Mouse (Mus musculus): Measurements from ENCODE around the gene Map2k5.

Gene Map2k5

DNA sequence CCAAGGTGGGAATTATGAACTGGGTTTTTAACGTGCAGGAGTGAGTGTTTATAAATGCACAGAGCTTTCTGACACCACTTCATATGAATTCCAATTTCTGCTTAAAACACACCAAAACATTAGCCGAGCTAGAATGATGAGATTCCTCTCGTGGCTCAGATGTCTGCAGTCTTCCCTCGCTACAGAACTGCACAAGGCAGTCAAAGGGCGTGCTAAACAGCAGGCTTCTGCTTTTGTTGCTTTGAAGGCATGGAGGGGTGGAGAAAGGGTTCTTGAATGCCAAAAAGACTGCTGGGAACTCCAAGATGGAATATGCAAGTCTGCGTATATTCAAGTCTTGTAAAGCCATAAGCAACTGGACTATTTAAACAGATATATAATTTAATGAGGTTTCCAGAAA, 38.4 kb downstream of the Map2k5 start:
- no peak for DNase-seq

DNA sequence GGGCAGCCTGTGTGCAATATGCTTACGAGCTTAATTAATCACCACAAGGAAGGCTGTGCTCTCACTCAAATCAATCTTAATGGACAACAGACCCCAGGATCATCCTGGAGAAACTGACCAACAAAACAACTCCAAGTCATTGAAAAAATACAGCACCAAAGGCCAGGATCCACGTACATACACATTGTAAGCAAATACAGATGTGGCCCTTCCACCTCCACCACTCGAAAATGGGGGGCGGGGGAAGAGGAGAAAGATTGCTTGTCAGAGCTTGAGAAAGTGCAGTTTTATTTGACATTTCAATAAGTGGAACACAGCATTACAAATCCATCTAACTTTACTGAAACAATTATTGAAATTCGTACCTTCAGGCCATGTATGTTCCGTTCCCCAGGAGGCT, 39.0 kb downstream of the Map2k5 start:
- no peak for DNase-seq

DNA sequence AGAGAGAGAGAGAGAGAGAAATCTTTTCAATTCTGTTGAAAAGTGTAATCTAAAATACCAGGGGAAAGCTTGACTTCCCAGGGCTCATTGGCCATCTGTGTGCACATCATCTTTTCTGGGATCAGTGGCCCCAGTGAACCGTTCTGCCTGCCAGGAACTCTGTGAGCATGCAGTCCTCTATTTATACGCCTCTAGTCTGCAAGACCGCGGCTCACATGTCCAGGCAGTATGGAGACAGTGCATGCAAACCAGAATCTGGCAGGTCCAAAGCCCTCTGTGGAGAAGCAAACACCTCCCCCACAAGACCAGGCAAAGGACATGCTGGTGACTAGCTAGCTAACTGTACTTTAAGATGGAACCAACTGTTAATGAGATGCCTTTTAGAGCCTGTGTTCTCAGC, 41.9 kb downstream of the Map2k5 start:
- DNase-seq = no peak

DNA sequence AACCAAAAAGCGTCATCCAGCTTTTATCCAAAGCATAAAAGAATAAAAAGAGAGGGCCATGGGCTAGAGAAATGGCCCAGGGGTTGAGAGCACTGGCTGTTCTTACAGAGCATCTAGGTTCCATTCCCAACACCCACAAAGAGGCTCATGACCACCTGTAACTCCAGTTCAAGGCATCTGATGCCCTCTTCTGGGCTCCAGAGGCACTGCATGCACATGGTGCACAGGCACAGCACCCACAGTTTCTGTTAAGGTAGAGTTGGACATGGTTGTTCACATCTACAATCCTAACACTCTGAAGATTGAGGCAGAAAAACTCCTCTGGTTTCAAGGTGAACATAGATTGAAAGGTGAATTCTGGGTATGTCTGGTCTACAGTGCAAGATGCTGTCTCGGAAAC, 44.6 kb downstream of the Map2k5 start:
- no peak for DNase-seq

DNA sequence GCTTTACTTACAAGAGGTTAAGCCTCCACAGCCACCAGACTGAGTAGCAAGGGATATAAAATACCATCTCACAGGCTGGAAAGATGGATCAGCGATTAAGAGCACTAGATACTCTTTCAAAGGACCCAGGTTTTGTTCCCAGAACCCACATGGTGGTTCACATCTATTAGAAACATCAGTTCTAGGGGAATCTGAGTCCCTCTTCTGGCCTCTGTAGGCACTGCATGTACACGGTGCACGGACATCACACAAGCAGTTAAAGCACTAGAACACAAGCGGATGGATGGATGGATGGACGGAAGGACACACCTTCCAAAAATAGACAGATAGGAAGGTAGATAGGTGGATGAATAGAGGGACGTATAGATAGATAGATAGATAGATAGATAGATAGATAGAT, 46.5 kb downstream of the Map2k5 start:
- no peak for DNase-seq

DNA sequence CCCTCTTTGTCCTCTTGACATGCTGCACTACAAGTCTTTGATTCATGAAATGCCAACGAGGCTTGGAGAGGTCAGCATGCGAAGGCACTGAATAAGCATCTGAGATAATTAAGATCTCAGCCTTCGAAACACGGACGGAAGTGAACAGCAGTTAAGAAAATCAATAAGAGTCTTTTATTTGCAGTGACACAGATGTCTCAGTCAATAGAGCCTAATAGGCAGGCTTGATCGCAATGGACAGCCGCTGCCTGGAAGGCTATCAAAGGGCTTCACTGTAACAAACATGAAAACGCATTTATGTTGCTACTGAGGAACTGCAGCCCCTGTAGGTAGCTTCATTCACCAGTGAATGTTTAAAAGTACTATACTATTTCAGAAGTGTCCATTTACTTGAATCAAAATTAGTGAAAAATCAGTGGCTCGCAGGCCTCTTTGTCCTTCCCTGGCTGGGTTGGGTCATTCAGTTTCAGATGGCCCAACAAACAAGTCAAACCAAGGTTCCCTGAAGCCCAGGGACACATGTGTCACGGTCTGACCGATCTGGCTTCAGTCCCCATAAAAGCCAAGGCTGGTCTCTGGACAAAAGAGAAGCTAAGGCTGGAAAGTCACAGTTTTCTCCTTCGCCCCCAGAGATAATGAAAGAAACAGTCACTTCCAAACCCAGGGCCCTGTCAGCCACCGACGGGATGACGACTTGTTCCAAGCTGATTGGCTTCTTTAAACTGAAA, 48.6 kb downstream of the Map2k5 start:
- DNase-seq = no peak

DNA sequence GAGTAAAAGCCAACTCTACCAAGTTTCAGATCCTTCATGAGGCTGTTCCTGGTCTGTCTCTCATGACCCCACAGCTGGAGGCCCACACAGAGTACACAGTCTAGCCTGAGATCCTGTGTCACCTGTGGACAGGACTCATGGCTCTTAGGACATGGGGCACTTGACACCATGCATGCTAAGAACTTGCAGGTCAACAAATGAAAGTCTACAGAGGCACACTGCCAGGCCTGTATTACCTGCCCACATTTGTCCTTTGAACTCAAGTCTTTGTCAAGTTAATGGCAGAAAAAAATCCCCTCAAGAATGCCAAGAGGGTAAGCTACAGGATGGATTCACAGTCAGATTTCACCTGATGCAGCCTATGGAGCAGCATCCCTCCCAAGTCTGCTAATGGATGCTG, 62.5 kb downstream of the Map2k5 start:
- no peak for DNase-seq

DNA sequence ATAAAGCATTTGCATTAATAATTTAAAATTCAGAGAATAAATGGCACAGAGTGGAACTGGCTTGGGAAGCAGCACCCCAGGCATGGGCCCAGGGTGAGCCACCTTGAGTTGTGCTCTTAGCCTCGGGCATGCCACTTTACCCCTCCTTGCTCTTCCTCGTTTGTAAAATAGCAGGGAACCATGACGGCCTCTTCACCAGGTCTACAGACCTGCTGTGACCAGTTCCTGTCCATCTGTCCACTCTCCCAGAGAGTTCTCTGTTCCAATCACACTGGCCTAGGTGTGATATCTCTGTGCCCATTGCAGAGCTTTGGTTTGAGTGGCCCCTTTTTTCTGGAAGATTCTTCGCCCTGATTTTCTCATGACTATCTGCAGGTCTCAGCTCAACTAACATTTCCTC, 63.6 kb downstream of the Map2k5 start:
- no peak for DNase-seq

DNA sequence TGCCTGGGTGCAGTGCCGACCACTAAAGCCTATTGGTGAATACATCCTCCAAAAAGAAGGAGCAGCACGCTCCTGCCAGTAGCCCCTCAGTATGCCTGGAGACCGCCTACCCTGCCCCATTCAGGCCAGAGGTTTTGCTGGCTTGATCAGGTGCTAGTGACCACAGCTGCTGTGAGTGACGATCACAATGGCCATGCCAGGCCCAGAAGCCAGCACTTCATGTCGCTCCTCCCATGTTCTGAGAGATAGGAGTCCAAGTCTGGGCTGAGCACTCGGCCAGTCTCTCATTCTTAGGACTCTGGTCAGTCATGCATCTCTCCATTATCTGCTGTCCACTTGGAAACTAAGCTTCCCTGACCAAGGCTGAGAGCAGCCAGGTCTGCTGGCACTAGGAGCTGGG, 67.7 kb downstream of the Map2k5 start:
- DNase-seq = no peak

DNA sequence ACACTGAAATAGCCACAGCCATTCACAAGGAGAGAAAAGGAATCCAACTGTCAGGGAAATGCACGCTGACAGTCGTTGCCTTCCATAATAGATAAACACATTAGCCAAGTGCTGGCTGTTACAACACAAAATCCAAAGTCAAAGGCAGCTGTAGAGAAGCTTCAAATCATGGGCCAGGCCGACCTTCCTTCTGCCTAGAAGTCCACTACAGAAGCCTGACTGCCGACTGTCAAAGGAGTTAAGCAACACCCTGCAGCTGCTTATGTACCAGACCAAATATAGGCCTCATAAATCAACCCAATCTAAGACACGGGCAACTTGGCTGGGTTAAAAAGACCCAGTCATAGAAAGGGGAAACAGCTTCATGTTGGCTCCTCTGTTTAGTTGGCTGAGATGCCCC, 68.7 kb downstream of the Map2k5 start:
- no peak for DNase-seq

DNA sequence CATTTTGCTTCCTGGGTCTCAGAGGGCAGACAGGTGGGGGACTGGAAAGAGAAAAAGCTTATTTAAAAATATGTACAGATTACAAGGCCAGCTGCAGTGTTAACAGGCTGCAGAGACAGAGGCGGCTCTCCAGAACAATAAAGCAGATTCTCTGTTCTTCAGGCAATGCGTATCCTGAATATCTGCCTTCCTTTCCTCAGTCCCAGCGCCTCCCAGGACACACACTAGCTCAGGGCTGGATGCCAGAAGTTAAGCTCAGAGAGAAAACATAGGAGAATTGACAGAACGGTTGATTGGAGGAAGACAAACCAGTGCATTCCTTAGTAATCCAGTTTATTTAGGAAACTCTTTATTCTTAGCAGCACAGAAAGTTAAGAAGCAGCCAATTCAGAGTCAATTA, 69.3 kb downstream of the Map2k5 start:
- DNase-seq = no peak

DNA sequence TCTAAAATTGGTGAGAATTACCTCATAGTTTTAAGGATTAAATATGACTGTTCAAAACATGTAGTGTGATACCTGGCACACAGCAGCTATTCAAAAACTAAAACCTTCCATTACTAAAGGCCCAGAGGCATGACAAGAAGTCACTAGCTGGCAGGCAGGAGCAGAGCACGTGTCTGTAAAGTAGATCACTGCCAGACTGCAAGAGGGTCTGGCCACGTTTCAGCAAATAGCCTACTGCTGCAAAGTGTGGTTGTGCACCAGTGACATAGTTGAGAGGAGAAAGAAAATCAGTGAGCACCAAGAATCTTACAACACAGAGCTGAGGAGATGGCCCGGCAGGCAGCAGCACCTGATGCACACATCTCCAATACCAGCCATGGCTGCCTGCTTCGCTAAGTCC, 75.2 kb downstream of the Map2k5 start:
- DNase-seq = no peak

DNA sequence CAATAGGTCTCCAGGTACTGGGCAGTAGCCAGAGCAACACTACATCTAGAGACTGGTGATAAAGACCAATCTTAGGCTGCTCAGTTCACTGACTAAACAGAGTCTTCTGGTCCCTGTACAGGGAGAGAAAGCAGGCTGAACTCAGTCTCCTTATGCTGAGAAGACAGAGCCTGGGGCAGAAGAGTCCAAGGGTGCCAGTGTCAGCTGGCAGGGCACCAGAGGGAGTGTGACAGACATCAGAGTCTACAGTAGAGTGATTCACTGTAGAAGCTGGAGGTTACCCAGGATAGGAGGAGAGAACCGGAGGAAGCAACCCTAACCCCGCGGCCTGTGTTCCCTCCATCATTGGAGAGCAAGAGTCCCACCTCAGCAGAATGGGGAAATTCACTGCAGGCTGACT, 79.0 kb downstream of the Map2k5 start:
- DNase-seq = no peak

DNA sequence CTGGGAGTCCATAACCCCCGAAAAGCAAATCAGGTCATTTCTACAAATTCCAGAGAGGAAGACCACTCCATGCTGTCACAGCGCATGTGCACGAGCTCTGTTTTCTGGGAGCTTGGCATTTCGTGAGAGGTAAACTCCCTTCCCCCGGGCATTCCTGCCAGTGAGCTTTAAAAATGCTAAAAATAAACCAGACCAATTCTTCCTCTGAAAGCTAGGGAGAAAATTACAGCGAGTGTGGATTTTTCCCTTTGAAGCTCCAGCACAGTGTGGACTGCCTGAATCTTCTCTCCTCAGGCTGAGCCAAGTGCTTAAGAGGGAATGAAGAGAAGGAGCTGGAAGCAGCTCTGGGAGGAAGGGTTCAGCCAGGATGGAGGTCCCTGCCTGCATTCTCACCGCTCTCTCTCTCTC, 82.1 kb downstream of the Map2k5 start:
- peak; percentile 26 for DNase-seq

DNA sequence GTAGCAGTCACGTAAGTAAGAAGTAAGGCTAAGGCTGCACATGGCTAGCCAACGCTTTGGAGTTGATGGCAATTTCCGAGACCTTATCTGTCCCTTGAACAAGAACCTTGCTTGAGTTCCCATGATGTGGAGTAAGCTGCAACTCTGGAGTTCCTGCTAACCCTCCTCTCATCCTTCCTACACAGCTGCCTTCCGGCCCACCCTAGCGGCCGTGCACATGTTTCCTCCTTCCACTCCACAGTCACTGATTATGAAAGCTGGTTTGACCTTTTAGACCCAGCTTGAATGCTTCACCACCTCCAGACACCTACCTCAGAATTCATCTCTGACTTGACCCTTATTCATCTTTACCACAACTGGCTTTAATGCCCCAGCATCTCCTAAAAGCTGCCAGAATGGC, 82.9 kb downstream of the Map2k5 start:
- no peak for DNase-seq

DNA sequence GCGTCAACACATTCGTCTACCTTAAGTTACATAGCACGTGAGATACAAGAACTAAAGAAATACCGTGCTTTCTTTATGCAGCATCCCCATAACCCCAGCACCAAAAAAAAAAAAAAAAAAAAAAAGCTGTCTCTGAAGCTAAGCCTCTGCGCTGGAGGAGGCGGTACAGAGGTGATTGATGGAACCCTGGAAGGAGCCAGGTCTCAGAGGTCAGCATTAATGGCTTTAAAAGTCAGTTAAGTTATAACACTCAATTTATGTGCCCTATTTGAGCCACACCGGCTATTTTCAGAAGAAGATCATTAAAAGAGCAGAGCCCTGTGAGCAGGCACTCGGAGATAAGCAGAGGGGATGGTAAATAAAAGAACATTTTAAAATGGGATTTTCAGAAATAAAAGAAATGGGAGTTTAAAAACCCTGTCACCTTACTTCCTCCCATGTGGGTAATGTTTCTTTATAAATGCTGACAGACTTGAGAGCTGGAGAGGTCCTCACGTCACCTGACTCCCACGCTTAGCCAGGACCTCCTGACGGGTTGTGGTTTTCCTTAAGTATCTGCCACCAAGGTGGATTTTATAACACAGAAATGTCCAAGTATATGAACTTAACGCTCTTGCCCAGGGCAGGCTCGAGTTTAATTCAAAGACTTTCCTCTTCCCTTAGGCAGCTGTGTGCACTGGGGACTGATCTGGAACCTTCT, 83.8 kb downstream of the Map2k5 start:
- DNase-seq = no peak

DNA sequence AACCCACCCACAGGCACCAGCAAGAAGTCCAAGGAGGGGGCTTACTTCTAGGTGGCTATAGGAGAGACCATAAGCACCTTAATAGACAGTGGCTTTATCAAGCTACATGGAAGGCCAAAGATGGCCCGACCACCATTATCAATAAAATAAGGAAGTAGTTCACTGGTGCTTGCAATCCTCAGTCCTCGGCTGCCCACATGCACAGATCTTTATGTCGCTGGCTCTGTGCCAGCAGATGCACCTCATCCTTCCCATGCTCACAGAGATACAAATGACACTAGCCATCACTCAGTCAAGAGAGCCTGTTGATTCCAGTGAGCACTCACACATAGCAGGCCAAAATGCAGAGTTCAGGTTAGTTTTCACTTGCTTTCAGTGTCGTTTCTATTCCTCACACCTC, 89.0 kb downstream of the Map2k5 start:
- DNase-seq = no peak

DNA sequence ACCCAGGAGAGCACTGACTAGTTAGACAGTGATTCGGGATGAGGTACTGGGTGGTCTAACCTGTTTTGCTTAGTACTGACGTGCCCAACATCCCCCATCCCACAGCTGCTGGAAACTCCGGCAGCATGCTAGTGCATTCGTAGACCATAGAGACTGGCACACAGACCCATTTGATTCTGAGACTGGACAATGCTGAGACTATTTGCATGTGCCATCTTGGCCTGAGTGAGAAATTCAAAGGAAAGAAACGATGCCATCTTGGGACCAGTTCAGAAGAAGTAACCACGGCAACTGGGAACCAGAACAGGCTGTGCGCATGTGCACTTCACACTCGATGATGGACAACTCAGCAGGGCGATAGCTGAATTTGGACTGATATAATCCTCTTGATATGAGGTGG, 93.3 kb downstream of the Map2k5 start:
- no peak for DNase-seq

DNA sequence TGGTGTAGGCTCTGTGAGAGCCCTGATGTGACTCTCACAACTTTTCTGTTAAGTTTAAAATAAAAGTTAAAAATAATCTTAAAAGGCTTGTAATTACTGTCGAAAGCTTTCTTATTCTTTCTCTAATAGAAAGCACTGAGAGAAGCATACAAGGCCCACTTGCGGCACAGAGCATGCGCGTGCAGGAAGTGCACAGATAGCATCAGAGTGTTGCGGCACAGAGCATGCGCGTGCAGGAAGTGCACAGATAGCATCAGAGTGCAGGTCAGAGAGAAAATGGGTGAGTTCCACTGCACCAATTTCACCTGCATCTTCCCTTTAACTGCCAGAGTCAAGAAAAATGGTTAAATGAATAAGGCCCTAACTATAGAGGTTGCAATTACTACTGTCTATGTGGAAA, 95.7 kb downstream of the Map2k5 start:
- no peak for DNase-seq

DNA sequence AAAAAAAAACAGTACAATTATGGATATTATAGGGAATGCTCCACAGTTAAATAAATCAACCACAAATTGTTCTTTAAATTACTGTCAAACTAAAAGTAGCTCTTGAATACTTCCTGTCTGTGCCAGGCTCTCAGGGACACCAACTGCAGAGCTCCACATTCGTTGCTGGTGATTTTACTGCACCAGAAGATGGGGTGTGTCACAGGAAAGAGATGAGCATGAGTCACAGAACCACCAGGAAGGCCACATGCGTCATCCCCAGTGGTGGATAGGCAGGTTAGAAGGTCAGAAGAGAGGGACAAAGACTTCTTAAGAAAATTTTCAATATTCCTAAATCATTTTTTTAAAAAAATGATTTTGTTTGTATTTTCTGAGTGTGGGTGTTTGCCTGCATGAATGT, 96.6 kb downstream of the Map2k5 start:
- no peak for DNase-seq

DNA sequence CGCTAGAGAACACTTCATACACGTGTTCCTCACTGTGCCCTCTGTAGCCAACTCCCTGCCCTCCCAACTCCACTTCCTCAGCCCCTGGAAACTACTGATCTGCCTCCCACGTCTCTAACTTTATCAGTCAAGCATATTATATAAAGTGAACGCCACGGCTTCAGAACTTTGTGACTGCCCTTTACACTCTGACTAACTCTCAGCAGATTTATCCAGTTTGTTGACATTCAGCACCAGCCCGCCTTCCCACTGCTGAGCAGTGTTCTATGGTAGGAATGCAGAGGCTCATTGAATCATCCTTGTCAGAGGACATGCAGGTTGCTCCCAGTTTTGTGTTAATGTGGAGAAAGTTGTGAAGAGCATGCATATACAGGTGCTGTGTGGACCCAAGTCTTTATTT, 103.9 kb downstream of the Map2k5 start:
- DNase-seq = no peak

DNA sequence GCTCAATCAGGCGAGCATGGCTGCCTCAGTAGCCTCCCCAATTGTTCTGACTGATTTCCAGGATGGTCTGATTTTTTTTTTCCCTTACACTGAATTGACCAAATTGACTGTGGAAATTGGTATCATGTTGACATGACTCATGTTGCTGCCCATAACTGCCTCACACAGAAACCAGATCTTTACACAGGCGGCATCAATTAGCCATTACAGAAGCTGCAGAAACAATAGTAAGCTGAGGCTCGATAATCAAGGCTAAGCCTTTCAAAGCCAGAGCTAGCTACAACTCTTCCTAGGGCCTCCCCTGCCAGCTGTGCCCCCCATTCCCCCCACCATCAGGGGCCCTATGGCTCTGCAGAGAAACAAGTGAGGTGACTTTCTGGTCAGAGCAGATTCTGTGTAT, 107.9 kb downstream of the Map2k5 start:
- DNase-seq = no peak

DNA sequence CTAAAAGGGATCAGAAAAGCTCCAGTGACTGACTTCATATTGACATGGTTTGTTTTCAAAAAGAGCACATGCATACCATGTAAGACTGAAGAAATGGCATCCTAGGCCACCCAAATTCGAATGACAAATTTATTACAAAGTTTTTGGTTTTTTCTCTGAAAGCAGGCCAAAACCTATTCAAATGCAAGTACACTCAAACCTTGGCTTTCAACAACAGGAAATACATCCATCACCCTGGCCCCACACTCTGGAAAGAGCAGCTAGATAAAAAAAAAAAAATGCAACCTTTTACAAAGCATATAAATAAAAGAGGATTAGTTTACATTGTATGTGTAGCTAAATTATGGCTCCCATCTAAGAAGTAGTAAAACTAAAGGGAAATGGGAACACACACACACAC, 114.5 kb downstream of the Map2k5 start:
- DNase-seq = no peak

DNA sequence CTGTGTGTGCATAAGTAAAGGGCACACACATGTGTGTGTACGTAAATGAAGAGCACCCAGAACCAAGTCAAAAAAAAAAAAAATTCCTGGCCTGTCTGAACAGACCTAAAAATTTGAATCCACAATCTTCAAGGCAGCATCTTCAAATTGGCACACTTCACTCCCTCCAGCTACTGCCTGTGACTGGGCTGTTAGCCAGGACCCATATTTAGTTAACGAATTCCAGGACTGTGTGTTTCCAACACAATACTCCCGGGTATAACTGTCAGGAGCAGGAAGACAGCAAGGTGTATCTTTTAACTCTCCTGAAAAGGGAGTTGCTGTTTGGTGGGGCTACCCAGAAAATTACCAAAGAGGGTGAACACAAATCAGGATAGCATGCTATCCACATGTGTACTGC, 118.9 kb downstream of the Map2k5 start:
- DNase-seq = no peak

DNA sequence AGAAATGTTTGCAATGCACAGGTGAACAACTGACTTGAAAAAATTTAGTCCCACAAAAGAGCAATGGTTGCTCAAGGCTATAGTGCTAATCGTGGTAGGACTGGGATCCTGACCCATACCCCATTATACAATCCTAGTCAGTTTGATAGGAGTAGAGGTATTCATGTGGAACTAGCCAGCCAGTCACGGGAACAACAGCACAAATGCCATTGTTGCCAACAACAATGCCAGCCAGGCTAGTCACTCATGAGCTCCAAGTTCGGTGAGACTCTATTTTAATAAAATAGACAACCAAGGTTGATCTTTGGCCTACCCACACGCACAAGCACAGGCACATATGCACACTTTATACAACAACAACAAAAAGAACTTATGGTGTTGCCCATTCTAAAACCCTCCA, 120.0 kb downstream of the Map2k5 start:
- DNase-seq = no peak
